Mouse (Mus musculus): ENCODE measurements around the gene Gfod1. TPM values are rescaled to one million over a fixed set of nuclear protein-coding genes. Genes with fewer than 3 reads are reported as not detected.

Gene Gfod1
- total RNA-seq, 1 experiment, result 4.8 TPM

DNA sequence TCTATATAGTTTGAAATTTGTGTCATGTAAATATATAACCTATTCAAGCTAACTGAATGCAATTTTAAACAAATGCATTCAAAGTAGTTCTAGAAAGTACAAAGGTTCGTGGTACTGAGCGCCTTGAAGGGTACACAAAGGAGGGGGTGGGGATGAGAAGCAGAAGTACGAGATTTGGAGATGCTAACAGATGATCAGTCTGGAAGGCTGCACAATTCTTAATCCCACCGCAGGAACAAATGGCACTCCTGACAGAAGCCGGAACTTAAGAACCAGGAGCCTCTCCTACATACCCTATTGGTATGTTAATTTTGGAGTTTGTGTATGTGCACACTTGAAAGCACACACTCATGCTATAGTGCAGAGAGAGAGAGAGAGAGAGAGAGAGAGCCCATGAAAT is 4.8 kb downstream of the Gfod1 start:
- Histone ChIP-seq H3K27ac (ENCODE audit: insufficient read depth, low read depth, low read length, poor library complexity, severe bottlenecking) (no peak overlapping the region), H3K9me3 (ENCODE audit: control insufficient read depth, insufficient read depth, low read depth, low read length) (no peaks in the 10 kb centered on the region), H3K4me1 (ENCODE audit: control insufficient read depth in 2 of 2, insufficient read depth in 2 of 2, low read length in 2 of 2, poor library complexity in 1 of 2) (peaks cover 10 to 44% of the 10 kb centered on the region in 2 experiments), H3K36me3 (ENCODE audit: control insufficient read depth, insufficient read depth, low read length, poor library complexity, severe bottlenecking) (no peaks in the 10 kb centered on the region), H3K9ac (ENCODE audit: insufficient read depth, low read depth, low read length, poor library complexity, severe bottlenecking) (no peak overlapping the region), H3K4me3 (ENCODE audit: insufficient read depth in 1 of 2, low read depth in 1 of 2, low read length in 2 of 2, poor library complexity in 1 of 2, severe bottlenecking in 1 of 2) (no peak overlapping the region)
- TF ChIP-seq CHD2 (IDR thresholded peaks at IDR 0.05; ENCODE audit: low read depth, low read length), result no peak
- no peak for TF ChIP-seq ZC3H11A (IDR thresholded peaks at IDR 0.05; ENCODE audit: borderline replicate concordance, low read depth, low read length)
- TF ChIP-seq HCFC1 (IDR thresholded peaks at IDR 0.05; ENCODE audit: borderline replicate concordance, insufficient read depth, low read length), result no peak
- no peak for TF ChIP-seq ZNF384 (IDR thresholded peaks at IDR 0.05; ENCODE audit: low read depth, low read length)
- in situ Hi-C loops (cut with MboI; ENCODE audit: low sequenced_read_pairs in 2 of 2, unreplicated experiment in 2 of 2), result no loop called here
- no peak for DNase-seq (ENCODE audit: low read depth, low spot score)

DNA sequence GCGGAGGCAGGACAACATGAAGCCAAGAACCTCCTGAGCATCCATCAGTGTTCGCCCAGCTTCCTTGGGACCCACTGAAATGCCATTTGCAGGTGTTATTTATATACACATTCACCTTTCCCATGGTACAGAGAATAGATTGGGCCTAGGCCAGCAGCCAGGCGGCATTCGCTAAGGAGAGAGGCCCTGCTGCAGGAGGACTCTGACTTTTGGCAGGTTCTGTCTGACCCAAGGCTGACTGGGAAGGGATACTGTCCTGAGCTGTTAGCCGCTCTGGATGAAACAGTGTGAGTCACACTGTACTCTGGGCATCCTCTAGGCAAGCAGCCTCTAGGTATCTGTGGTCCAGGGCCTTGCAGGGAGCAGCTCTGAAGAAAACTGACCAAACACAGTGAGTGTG is 6.4 kb downstream of the Gfod1 start:
- TF ChIP-seq ZNF384 (IDR thresholded peaks at IDR 0.05; ENCODE audit: low read depth, low read length) (no peak), ZC3H11A (IDR thresholded peaks at IDR 0.05; ENCODE audit: borderline replicate concordance, low read depth, low read length) (no peak), HCFC1 (IDR thresholded peaks at IDR 0.05; ENCODE audit: borderline replicate concordance, insufficient read depth, low read length) (no peak), MAFK (IDR thresholded peaks at IDR 0.05; ENCODE audit: insufficient read depth, low read depth, low read length) (no peak), CHD2 (IDR thresholded peaks at IDR 0.05; ENCODE audit: low read depth, low read length) (no peak)
- H3K36me3 ChIP-seq (ENCODE audit: control insufficient read depth, insufficient read depth, low read length, poor library complexity, severe bottlenecking), result no peaks in the 10 kb centered on the region
- H3K4me3 ChIP-seq (ENCODE audit: insufficient read depth in 1 of 2, low read depth in 1 of 2, low read length in 2 of 2, poor library complexity in 1 of 2, severe bottlenecking in 1 of 2), result no peak overlapping the region
- in situ Hi-C loops (cut with MboI; ENCODE audit: low sequenced_read_pairs in 2 of 2, unreplicated experiment in 2 of 2), result no loop called here
- H3K9me3 ChIP-seq (ENCODE audit: control insufficient read depth, insufficient read depth, low read depth, low read length), result no peaks in the 10 kb centered on the region
- DNase-seq (ENCODE audit: low read depth, low spot score), result no peak
- no peak overlapping the region for H3K9ac ChIP-seq (ENCODE audit: insufficient read depth, low read depth, low read length, poor library complexity, severe bottlenecking)
- H3K4me1 ChIP-seq (ENCODE audit: control insufficient read depth in 2 of 2, insufficient read depth in 2 of 2, low read length in 2 of 2, poor library complexity in 1 of 2), result peaks cover 10 to 51% of the 10 kb centered on the region in 2 experiments
- no peak overlapping the region for H3K27ac ChIP-seq (ENCODE audit: insufficient read depth, low read depth, low read length, poor library complexity, severe bottlenecking)

DNA sequence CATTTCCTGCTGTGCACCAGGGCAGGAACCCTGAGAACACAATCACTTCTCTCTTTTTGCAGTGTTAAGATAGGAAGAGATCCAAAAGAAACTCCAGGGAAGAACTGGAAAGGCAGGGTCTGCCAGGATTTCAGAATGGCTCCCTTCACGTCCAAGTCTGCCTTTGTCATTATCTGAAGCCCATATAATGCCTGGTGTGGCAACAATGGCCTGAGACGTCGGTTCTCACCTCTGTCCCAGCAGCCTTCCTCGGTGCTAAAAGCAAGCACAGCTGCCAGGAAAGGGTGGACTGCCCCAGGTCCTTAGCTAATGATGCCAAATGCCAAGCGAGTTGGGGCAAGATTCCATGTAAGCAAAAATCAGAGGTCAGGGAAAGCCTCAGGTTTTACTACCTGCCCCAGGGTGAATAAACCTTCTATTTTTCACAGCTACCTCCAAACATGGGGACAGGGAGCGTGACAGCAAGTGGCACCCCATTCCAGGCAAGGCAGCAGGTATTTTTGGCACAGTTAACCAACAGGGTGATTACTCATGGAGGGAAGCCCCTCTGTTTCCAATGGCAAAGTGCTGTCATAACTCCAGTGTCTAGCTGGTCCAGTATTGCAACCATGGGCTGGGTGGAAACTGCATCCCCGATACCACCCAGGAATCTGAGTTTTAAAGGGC is 7.7 kb downstream of the Gfod1 start:
- H3K4me1 ChIP-seq (ENCODE audit: control insufficient read depth in 2 of 2, insufficient read depth in 2 of 2, low read length in 2 of 2, poor library complexity in 1 of 2), result peaks cover 10 to 51% of the 10 kb centered on the region in 2 experiments
- H3K27ac ChIP-seq (ENCODE audit: insufficient read depth, low read depth, low read length, poor library complexity, severe bottlenecking), result no peak overlapping the region; the same call in 1 of the 2 replicates
- H3K9me3 ChIP-seq (ENCODE audit: control insufficient read depth, insufficient read depth, low read depth, low read length), result no peaks in the 10 kb centered on the region
- TF ChIP-seq MAFK (IDR thresholded peaks at IDR 0.05; ENCODE audit: insufficient read depth, low read depth, low read length) (no peak), ZNF384 (IDR thresholded peaks at IDR 0.05; ENCODE audit: low read depth, low read length) (no peak), HCFC1 (IDR thresholded peaks at IDR 0.05; ENCODE audit: borderline replicate concordance, insufficient read depth, low read length) (no peak), CHD2 (IDR thresholded peaks at IDR 0.05; ENCODE audit: low read depth, low read length) (no peak), ZC3H11A (IDR thresholded peaks at IDR 0.05; ENCODE audit: borderline replicate concordance, low read depth, low read length) (no peak)
- in situ Hi-C loops (cut with MboI; ENCODE audit: low sequenced_read_pairs in 2 of 2, unreplicated experiment in 2 of 2), result no loop called here
- no peak overlapping the region for H3K4me3 ChIP-seq (ENCODE audit: insufficient read depth in 1 of 2, low read depth in 1 of 2, low read length in 2 of 2, poor library complexity in 1 of 2, severe bottlenecking in 1 of 2)
- H3K36me3 ChIP-seq (ENCODE audit: control insufficient read depth, insufficient read depth, low read length, poor library complexity, severe bottlenecking), result no peaks in the 10 kb centered on the region
- DNase-seq (ENCODE audit: low read depth, low spot score), result no peak
- H3K9ac ChIP-seq (ENCODE audit: insufficient read depth, low read depth, low read length, poor library complexity, severe bottlenecking), result no peak overlapping the region

DNA sequence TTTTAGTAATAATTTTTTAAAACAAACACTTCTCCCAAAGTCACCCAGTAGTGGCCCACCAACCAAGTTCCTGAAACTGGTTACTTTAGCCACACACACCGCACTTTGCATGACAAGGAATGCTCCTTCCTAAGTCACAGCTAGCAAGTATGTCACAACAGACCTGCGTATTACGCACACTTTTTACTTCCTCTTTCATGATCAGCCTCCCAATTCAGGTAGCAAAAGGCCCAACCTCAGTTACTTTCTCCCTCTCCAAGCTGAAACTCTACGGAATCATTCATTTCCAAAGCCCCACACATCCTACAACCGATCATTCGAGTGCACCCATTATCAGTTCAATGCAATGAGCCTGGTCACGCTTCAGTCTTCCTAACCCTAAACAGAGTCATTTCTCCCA is 8.3 kb downstream of the Gfod1 start:
- H3K4me1 ChIP-seq (ENCODE audit: control insufficient read depth in 2 of 2, insufficient read depth in 2 of 2, low read length in 2 of 2, poor library complexity in 1 of 2), result peaks cover 10 to 48% of the 10 kb centered on the region in 2 experiments
- H3K36me3 ChIP-seq (ENCODE audit: control insufficient read depth, insufficient read depth, low read length, poor library complexity, severe bottlenecking), result no peaks in the 10 kb centered on the region
- H3K4me3 ChIP-seq (ENCODE audit: insufficient read depth in 1 of 2, low read depth in 1 of 2, low read length in 2 of 2, poor library complexity in 1 of 2, severe bottlenecking in 1 of 2), result no peak overlapping the region
- H3K9ac ChIP-seq (ENCODE audit: insufficient read depth, low read depth, low read length, poor library complexity, severe bottlenecking), result no peak overlapping the region
- no peak for TF ChIP-seq CHD2 (IDR thresholded peaks at IDR 0.05; ENCODE audit: low read depth, low read length)
- no peak for TF ChIP-seq MAFK (IDR thresholded peaks at IDR 0.05; ENCODE audit: insufficient read depth, low read depth, low read length)
- TF ChIP-seq ZC3H11A (IDR thresholded peaks at IDR 0.05; ENCODE audit: borderline replicate concordance, low read depth, low read length), result no peak
- no peak for TF ChIP-seq ZNF384 (IDR thresholded peaks at IDR 0.05; ENCODE audit: low read depth, low read length)
- TF ChIP-seq HCFC1 (IDR thresholded peaks at IDR 0.05; ENCODE audit: borderline replicate concordance, insufficient read depth, low read length), result no peak
- in situ Hi-C loops (cut with MboI; ENCODE audit: low sequenced_read_pairs in 2 of 2, unreplicated experiment in 2 of 2), result no loop called here
- no peaks in the 10 kb centered on the region for H3K9me3 ChIP-seq (ENCODE audit: control insufficient read depth, insufficient read depth, low read depth, low read length)
- no peak for DNase-seq (ENCODE audit: low read depth, low spot score)
- peak overlapping the region; percentile 17; the same call in 1 of the 2 replicates for H3K27ac ChIP-seq (ENCODE audit: insufficient read depth, low read depth, low read length, poor library complexity, severe bottlenecking)

Data from ES-E14 (cell line).